Mouse (Mus musculus) A20 (cell line): ENCODE results near the gene Fcgr2b.
"Not testable (repeated sequence)": the region's sequence is repeated elsewhere in the genome, so short reads cannot be mapped to it uniquely, and the experiment has no call there.

Experiments
- DNase-seq: peaks from one replicate; pipeline ENCODE4 v3.0.0-alpha.2; 2011; ENCODE audit warnings: low read depth, low spot score

Gene Fcgr2b

DNA sequence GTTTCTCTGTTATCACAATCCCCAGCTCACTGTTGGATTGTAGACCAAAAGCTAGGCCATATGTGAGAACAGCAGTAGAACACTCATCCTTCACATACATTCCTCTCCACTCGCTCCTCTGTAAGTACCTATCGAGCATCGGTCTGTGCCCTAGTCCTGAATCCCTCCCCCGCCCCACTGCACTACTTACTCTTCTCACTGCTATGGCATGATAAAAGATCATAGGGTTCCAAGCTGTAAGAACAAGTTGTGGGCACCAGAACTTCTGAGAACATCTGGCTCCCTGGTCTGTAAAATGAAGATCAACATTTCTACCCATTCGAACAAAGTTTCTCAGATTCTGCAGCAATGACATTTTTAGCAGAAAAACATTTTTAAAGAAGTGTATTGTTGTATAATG, at the start of gene Fcgr2b:
TSS of gene Fcgr2b (minus strand) at position 101 of the 400 bp plus-strand sequence.
- DNase-seq = no peak

- no peak for DNase-seq
Observed at GRCm38 (mm10) chr1:171019311-171019950, 43.1 kb upstream of the Fcgr2b start.

GRCm38 (mm10) chr1:171018737-171019136, 42.4 kb upstream of the Fcgr2b start, which contains the start of gene Fcgr4:
Gene Fcgr4 (plus strand): TSS chr1:171018920.
- no peak for DNase-seq

GRCm38 (mm10) chr1:171017468-171018158, 41.3 kb upstream of the Fcgr2b start:
- DNase-seq = no peak

DNA sequence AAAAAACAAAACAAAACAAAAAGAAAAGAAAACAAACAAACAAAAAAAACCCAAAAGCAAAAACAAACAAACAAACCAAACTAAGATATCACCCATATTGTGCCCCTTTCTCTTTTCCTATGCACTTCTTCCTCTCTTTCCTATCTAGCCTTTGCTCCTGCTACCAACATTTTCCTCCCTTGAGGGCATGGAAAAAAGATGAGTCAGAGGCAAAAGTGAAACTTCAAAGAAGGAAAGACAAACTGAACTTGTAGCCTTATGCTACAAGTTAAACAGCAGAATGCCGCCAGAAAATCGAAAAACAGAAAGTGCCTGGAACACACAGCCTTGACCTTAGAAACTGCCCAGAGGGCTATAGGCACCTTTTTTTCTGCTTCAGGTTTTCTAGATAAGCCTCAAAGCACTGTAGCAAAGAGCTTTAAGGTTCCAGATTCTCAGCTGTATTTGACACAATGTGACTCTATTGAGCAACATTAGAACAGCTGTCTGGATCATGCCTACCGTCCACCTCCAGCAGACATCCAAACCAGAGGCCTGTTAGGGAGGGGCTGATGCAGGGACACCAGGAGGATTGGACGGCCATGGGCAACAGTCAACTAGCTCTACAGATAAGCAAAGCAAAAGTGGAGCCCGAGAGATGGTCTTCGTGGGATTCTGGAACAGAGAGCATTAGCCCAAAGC, 40.5 kb upstream of the Fcgr2b start:
- no peak for DNase-seq

- DNase-seq = no peak
Observed at GRCm38 (mm10) chr1:171011733-171012132, 35.4 kb upstream of the Fcgr2b start.

DNA sequence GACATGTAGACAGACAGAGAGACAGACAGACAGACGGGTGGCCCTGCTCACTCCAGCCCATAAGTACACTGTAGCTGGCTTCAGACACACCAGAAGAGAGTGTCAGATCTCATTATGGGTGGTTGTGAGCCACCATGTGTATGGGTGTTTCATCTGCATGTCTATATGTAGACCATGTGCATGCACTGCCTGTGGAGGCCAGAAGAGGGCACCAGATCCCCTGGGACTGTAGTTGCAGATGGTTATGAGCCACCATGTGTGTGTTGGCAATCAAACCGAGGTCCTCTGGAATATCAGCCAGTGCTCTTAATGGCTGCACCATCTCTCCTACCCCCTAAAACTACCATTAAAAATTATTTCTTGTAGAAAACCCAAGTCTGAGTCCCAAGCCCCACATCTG, 30.6 kb upstream of the Fcgr2b start:
- peak; percentile 50 for DNase-seq

- DNase-seq = peak; percentile 59
Observed at GRCm38 (mm10) chr1:171006335-171006734, 30.0 kb upstream of the Fcgr2b start.

- DNase-seq = no peak
Observed at GRCm38 (mm10) chr1:171005586-171005985, 29.2 kb upstream of the Fcgr2b start.

GRCm38 (mm10) chr1:171005081-171005480, 28.7 kb upstream of the Fcgr2b start:
- DNase-seq = no peak

DNA sequence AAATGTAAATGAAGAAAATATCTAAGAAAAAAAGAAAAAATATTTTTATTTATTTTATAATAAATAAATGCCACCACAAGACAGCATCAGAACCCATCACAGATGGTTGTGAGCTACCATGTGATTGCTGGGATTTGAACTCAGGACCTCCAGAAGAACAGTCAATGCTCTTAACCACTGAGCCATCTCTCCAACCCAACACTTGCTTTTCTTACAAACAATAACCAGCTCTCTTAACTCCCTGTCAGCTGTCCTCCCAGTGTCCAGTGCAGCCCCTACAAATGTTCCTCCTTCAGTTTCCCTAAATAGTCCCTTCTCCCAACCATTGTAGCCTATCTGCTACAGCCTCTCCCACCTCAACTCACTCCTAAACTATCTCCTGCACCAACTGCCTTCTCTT, 23.5 kb upstream of the Fcgr2b start:
- DNase-seq = no peak

DNA sequence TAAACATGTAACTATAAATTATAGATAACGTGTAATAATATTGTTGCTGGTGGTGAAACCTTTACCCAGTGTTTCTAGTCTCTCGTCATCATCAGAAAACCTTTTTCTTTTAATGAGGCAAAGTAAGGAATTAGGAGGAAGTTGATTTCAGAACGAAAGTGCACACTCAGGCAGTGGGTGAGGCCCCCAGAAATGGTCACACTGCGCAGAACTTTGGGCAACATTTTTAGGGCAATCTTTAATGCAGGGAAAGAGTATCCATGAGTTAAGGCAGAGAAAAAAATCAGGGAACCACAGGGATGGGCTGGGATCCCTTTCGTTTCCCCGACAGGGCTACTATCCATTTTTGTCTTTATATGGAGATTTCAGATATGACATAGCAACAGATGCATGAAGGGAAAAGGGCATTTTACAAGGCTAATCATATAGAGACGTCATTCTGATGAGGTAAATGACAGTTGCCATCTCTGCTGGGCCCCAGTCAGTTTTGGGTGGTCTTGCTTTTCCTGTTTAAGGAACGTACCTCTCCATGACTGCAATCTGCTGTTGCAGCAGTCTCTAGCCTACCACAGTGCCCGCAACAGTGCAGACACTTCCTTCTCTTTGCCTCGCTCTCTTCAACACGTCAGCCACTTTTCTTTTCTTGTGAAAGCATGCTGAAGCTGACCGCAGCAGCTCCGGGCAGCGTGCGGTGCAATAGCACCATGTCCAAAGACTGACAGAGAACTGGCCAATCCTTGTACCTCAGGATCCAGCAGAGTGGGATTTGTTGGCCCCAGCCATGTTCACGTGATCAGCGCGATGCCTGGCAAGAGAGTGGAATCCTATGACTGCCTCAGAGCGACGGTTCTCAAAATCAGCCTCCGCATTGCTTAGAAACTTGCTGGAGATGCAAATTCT, 21.7 kb upstream of the Fcgr2b start:
- peak; percentile 68 for DNase-seq

GRCm38 (mm10) chr1:170996753-170997152, 20.4 kb upstream of the Fcgr2b start:
- DNase-seq = peak; percentile 84

DNA sequence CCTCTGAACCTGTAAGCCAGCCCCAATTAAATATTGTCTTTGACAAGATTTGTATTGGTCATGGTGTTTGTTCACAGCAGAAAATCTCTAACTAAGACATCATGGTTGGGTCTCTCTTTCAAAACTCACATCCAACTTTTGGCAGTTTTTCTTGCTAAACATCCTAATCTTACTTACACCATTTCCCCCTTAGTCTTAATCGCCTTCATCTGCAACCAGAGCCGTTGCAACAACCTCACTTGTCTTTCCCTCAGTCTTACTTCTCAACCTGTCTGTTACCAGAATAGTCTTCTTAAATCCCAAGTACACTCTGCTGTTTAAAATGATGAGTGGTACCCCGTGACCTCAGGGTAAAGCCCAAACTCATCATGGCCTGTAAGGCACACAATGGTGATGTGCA, 19.7 kb upstream of the Fcgr2b start:
- no peak for DNase-seq

DNA sequence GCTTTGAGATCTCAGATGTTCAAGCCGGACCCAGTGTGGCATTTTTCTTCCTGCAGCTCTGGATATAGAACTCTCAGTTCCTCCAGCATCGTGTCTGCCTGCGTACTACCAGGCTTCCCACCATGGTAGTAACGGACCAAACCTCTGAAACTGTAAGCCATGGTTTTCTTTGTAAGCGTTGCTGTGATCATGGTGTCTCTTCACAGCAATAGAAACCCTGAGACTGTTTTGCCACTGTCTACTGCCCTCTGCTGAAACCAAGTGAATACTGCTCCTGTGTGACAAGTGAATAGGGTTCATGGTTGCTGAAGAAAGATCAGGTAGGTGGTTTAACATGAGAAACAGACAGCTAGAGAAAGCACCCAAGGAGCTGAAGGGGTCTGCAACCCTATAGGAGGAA, 16.2 kb upstream of the Fcgr2b start:
- DNase-seq = peak; percentile 70

DNA sequence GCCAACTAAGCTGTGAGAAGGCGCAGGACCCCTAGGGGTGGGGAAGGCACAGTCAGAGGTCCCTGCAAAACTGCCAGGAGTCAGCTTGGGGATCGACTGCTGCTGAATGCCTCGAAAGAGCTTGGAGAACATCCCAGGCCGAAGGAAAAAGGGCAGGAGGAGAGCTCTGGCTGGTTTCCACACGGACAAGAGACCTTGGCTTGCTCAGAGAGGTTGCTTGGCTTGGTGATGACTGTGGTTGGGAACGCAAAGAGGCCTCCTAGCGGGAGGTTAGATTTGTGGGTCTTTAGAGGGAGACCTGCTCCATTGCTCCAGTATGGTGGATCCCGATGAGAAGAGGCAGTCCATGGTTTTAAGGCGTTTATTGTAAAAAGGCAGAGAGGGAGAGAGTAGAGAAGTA, 13.3 kb upstream of the Fcgr2b start:
- no peak for DNase-seq

DNA sequence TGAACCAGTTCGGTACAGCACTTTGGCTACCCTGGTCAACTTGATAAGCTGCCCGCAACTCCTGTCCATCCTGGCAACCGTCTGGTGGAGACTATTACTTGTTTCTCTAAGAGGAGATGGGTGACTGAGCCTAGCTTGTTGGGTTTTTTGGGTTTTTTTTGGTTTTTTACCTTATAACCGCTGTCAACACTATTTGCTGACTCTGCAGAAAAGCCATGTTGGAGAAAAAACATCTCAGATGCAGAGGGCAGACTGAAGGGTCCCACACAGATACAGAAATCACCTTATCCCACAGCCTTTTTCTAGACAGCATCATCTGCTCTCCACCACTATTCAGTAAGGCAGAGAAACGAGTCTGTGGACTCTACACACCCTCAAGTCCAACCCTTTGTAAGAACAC, 9.5 kb upstream of the Fcgr2b start:
- no peak for DNase-seq

DNA sequence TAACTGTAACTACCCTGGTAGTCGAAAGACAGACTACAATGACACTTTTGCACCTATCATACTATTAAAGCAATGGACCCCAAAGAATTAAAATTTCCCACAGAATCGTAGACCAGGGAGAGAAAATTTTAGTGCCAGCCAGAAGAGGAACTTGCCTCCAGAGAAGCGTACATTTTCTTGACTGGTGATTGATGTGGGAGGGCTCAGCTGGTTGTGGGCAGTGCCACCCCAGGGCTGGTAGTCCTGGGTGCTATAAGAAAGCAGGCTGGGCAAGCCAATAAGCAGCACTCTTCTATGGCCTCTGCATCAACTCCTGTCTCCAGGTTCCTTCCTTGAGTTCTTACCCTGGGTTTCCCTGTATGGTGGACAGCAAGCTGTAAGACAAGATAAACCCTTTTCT, 8.7 kb upstream of the Fcgr2b start:
- DNase-seq = no peak

DNA sequence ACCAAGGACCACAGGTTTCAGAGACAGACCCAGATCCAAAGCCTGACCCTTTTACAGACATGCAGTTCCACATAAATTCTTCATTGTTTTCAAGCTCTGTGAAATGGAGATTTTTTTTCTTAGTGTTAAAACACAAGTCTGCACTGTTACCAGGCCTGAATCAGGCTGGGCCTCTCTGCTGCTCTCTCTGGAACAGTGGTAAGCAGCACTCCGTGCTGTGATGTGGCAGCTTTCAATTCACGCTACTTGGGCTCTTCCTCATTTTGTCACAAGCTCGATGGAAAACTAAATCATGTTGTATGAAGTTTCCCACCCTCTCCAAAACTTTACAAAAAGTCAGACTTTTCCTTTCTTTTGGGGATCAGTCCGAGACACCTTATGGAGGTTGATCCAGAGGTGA, 6.7 kb upstream of the Fcgr2b start:
- no peak for DNase-seq

DNA sequence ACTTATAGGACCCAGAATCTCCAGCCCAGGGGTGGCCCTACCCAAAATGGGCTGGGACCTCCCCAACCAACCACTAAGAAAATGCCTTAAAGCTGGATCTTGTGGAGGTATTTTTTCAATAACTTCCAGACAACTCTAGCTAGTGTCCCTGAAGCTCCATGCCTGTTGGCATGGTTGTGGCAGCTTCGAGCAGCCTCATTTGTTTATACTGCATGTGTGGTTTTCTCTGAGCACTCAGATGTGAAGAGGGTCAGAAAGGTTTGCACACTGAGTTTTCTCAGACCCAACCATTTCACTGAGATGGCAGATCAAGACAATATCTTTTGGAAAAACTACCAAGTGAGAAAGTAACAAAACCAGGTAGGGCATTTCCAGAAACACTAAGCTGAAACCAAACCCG, 6.0 kb upstream of the Fcgr2b start:
- DNase-seq = peak; percentile 60

GRCm38 (mm10) chr1:170981679-170982078, 5.3 kb upstream of the Fcgr2b start:
- not testable (repeated sequence) for DNase-seq

DNA sequence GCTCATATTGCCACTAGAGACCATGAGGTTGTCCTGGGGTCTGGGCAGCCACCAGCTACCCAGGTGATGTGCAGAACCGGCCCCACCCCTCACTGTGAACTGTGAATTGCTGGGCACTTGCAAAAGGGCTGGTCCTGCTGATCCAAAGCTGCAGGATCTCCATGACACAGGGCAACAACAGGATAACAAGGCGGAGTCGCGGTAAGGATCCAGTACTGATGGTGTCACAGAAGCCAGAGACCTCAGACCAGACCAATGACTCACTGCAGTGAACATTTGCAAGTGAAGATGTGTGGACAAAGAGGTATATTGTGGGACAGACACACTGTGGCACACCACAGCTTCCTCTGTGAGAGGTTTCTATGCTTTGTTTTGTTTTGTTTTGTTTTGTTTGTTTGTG, 2.3 kb upstream of the Fcgr2b start:
- no peak for DNase-seq
